Mouse (Mus musculus) MEL (cell line): ENCODE data around the gene Fam222a. TPM values are rescaled to one million over a fixed set of nuclear protein-coding genes. Genes with fewer than 3 reads are reported as not detected.

ENCODE experiments used
- DNase-seq: peaks from one replicate; pipeline ENCODE4 v3.0.0; 2011; ENCODE audit warnings: low read depth, low spot score
- H3K27ac ChIP-seq: 2 replicates; pipeline ENCODE4 v1.5.1; 2012; ENCODE audit warnings: low read depth, mild to moderate bottlenecking, control low read depth, low read length, moderate library complexity; ENCODE audit not compliant: control insufficient read depth
- H3K27me3 ChIP-seq, 2 experiments: fragments of 150-350 bp in 1 of 2; sonication (generic) in 1 of 2; 2 replicates each; pipeline ENCODE4 v1.6.1; 2012; ENCODE audit warnings: low read length in 2 of 2, mild to moderate bottlenecking in 2 of 2, improper control_type of control experiment in 1 of 2, moderate library complexity in 1 of 2; ENCODE audit not compliant: insufficient read depth in 2 of 2, control insufficient read depth in 1 of 2
- H3K36me3 ChIP-seq, 2 experiments: 2 replicates each; pipeline ENCODE4 v1.6.1; 2012 to 2014; ENCODE audit warnings: low read length in 2 of 2, improper control_type of control experiment in 1 of 2, inconsistent platforms in 1 of 2, mild to moderate bottlenecking in 1 of 2; ENCODE audit not compliant: insufficient read depth in 2 of 2, control insufficient read depth in 1 of 2
- H3K4me1 ChIP-seq, 2 experiments: fragments of 150-350 bp in 1 of 2; sonication (generic) in 1 of 2; 2 replicates each; pipeline ENCODE4 v1.6.1; 2012; ENCODE audit warnings: low read length in 2 of 2, improper control_type of control experiment in 1 of 2, mild to moderate bottlenecking in 1 of 2; ENCODE audit not compliant: insufficient read depth in 2 of 2, control insufficient read depth in 1 of 2
- H3K4me3 ChIP-seq, 2 experiments: fragments of 150-350 bp in 1 of 2; sonication (generic) in 1 of 2; 2 replicates each; pipeline ENCODE4 v1.5.1; 2012; ENCODE audit warnings: low read depth in 2 of 2, low read length in 2 of 2, mild to moderate bottlenecking in 2 of 2, moderate library complexity in 2 of 2, control low read depth in 1 of 2, improper control_type of control experiment in 1 of 2; ENCODE audit not compliant: control insufficient read depth in 1 of 2, insufficient read depth in 1 of 2
- H3K79me2 ChIP-seq: 2 replicates; pipeline ENCODE4 v1.6.1; 2012; ENCODE audit warnings: mild to moderate bottlenecking, low read length, moderate library complexity; ENCODE audit not compliant: control insufficient read depth, poor library complexity, insufficient read depth
- H3K9ac ChIP-seq: 2 replicates; pipeline ENCODE4 v1.6.1; 2012; ENCODE audit warnings: low read depth, mild to moderate bottlenecking, control low read depth, low read length, moderate library complexity; ENCODE audit not compliant: control insufficient read depth, poor library complexity, severe bottlenecking
- H3K9me3 ChIP-seq: fragments of 150-350 bp; sonication (generic); replicated peaks from 2 replicates; pipeline ENCODE4 v1.6.1; 2012; ENCODE audit warnings: mild to moderate bottlenecking, low read length, improper control_type of control experiment, moderate library complexity; ENCODE audit not compliant: insufficient read depth
- BHLHE40 ChIP-seq: IDR thresholded peaks from 2 replicates; pipeline ENCODE4 v1.6.1; 2012; ENCODE audit warnings: low read depth, mild to moderate bottlenecking, inconsistent platforms, low read length, improper control_type of control experiment, borderline replicate concordance
- CHD1 ChIP-seq: IDR thresholded peaks from 2 replicates; pipeline ENCODE4 v1.6.1; 2012; ENCODE audit warnings: low read depth, mild to moderate bottlenecking, inconsistent platforms, low read length, improper control_type of control experiment
- CHD2 ChIP-seq: IDR thresholded peaks from 2 replicates; pipeline ENCODE4 v1.6.1; 2011; ENCODE audit warnings: low read length, improper control_type of control experiment
- CTCF ChIP-seq, 3 experiments: IDR thresholded peaks in 2 of 3; conservative IDR thresholded peaks in 1 of 3; 2 replicates each; pipeline ENCODE4 v1.5.1; 2011 to 2012; ENCODE audit warnings: low read length in 3 of 3, low read depth in 2 of 3, mild to moderate bottlenecking in 2 of 3, improper control_type of control experiment in 1 of 3, inconsistent platforms in 1 of 3, mixed read lengths in 1 of 3, moderate library complexity in 1 of 3; ENCODE audit not compliant: control insufficient read depth in 1 of 3, insufficient read depth in 1 of 3, poor library complexity in 1 of 3, severe bottlenecking in 1 of 3
- E2F4 ChIP-seq: IDR thresholded peaks from 2 replicates; pipeline ENCODE4 v1.6.1; 2011; ENCODE audit warnings: low read depth, low read length, improper control_type of control experiment, borderline replicate concordance
- ELF1 ChIP-seq: IDR thresholded peaks from 2 replicates; pipeline ENCODE4 v1.6.1; 2014; ENCODE audit warnings: low read depth, mild to moderate bottlenecking, inconsistent platforms, low read length, improper control_type of control experiment, moderate library complexity
- EP300 ChIP-seq, 2 experiments: IDR thresholded peaks; 2 replicates each; pipeline ENCODE4 v1.6.1; 2011; ENCODE audit warnings: improper control_type of control experiment in 2 of 2, low read length in 2 of 2, low read depth in 1 of 2, mild to moderate bottlenecking in 1 of 2
- ETS1 ChIP-seq: IDR thresholded peaks from 2 replicates; pipeline ENCODE4 v1.6.1; 2012; ENCODE audit warnings: low read depth, mild to moderate bottlenecking, inconsistent platforms, low read length, improper control_type of control experiment, moderate library complexity
- GABPA ChIP-seq: IDR thresholded peaks from 2 replicates; pipeline ENCODE4 v1.6.1; 2012; ENCODE audit warnings: low read depth, mild to moderate bottlenecking, inconsistent platforms, low read length, improper control_type of control experiment, moderate library complexity
- GATA1 ChIP-seq: IDR thresholded peaks from 2 replicates; pipeline ENCODE4 v1.6.1; 2011; ENCODE audit warnings: low read depth, low read length, improper control_type of control experiment
- HCFC1 ChIP-seq: IDR thresholded peaks from 2 replicates; pipeline ENCODE4 v1.6.1; 2012; ENCODE audit warnings: low read depth, mild to moderate bottlenecking, inconsistent platforms, low read length, improper control_type of control experiment, moderate library complexity
- JUND ChIP-seq: IDR thresholded peaks from 2 replicates; pipeline ENCODE4 v1.6.1; 2011; ENCODE audit warnings: low read depth, mild to moderate bottlenecking, improper control_type of control experiment, low read length
- KAT2A ChIP-seq: conservative IDR thresholded peaks from 2 replicates; pipeline ENCODE4 v1.6.1; 2012; ENCODE audit warnings: low read depth, low read length, improper control_type of control experiment, inconsistent platforms
- MAFK ChIP-seq: IDR thresholded peaks from 2 replicates; pipeline ENCODE4 v1.6.1; 2011; ENCODE audit warnings: low read depth, mild to moderate bottlenecking, low read length, improper control_type of control experiment, borderline replicate concordance
- MAX ChIP-seq: IDR thresholded peaks from 2 replicates; pipeline ENCODE4 v1.6.1; 2011; ENCODE audit warnings: low read length, improper control_type of control experiment
- MEF2A ChIP-seq: IDR thresholded peaks from 2 replicates; pipeline ENCODE4 v1.6.1; 2014; ENCODE audit warnings: low read depth, mild to moderate bottlenecking, inconsistent platforms, low read length, improper control_type of control experiment; ENCODE audit not compliant: poor library complexity, insufficient replicate concordance, severe bottlenecking; ENCODE audit errors: extremely low read depth
- MXI1 ChIP-seq: IDR thresholded peaks from 2 replicates; pipeline ENCODE4 v1.6.1; 2011; ENCODE audit warnings: mild to moderate bottlenecking, low read depth, low read length, improper control_type of control experiment
- MYB ChIP-seq: IDR thresholded peaks from 2 replicates; pipeline ENCODE4 v1.6.1; 2011; ENCODE audit warnings: mild to moderate bottlenecking, low read depth, low read length, improper control_type of control experiment
- NELFE ChIP-seq: IDR thresholded peaks from 2 replicates; pipeline ENCODE4 v1.6.1; 2011; ENCODE audit warnings: low read depth, low read length, improper control_type of control experiment
- NRF1 ChIP-seq: IDR thresholded peaks from 2 replicates; pipeline ENCODE4 v1.6.1; 2014; ENCODE audit warnings: low read depth, mild to moderate bottlenecking, inconsistent platforms, low read length, improper control_type of control experiment, moderate library complexity; ENCODE audit not compliant: poor library complexity, insufficient read depth, severe bottlenecking
- POLR2A ChIP-seq, 2 experiments: IDR thresholded peaks; 2 replicates each; pipeline ENCODE4 v1.6.1; 2011 to 2012; ENCODE audit warnings: low read length in 2 of 2, mild to moderate bottlenecking in 2 of 2, control low read depth in 1 of 2, improper control_type of control experiment in 1 of 2, low read depth in 1 of 2, moderate library complexity in 1 of 2; ENCODE audit not compliant: control insufficient read depth in 1 of 2, insufficient read depth in 1 of 2, poor library complexity in 1 of 2
- POLR2AphosphoS2 ChIP-seq: IDR thresholded peaks from 2 replicates; pipeline ENCODE4 v1.6.1; 2011; ENCODE audit warnings: low read length, improper control_type of control experiment
- POLR2AphosphoS5 ChIP-seq: IDR thresholded peaks from 2 replicates; pipeline ENCODE4 v1.6.1; 2012; ENCODE audit warnings: low read depth, borderline replicate concordance, mild to moderate bottlenecking, inconsistent platforms, low read length, moderate library complexity, mixed read lengths
- RAD21 ChIP-seq: IDR thresholded peaks from 2 replicates; pipeline ENCODE4 v1.6.1; 2011; ENCODE audit warnings: mild to moderate bottlenecking, low read depth, low read length, improper control_type of control experiment
- RCOR1 ChIP-seq: IDR thresholded peaks from 2 replicates; pipeline ENCODE4 v1.6.1; 2012; ENCODE audit warnings: low read depth, mild to moderate bottlenecking, inconsistent platforms, low read length, improper control_type of control experiment
- SIN3A ChIP-seq: IDR thresholded peaks from 2 replicates; pipeline ENCODE4 v1.6.1; 2012; ENCODE audit warnings: low read length, improper control_type of control experiment, inconsistent platforms
- TAL1 ChIP-seq: IDR thresholded peaks from 2 replicates; pipeline ENCODE4 v1.6.1; 2012; ENCODE audit warnings: mild to moderate bottlenecking, inconsistent platforms, low read length, moderate library complexity, mixed read lengths
- TBP ChIP-seq: IDR thresholded peaks from 2 replicates; pipeline ENCODE4 v1.8.0; 2011; ENCODE audit warnings: low read depth, low read length, improper control_type of control experiment
- TCF12 ChIP-seq: IDR thresholded peaks from 2 replicates; pipeline ENCODE4 v1.6.1; 2014; ENCODE audit warnings: low read depth, mild to moderate bottlenecking, inconsistent platforms, low read length, improper control_type of control experiment, moderate library complexity
- UBTF ChIP-seq: IDR thresholded peaks from 2 replicates; pipeline ENCODE4 v1.6.1; 2012; ENCODE audit warnings: low read depth, mild to moderate bottlenecking, inconsistent platforms, low read length, improper control_type of control experiment, moderate library complexity, borderline replicate concordance; ENCODE audit not compliant: insufficient read depth
- USF1 ChIP-seq: IDR thresholded peaks from 2 replicates; pipeline ENCODE4 v1.6.1; 2014; ENCODE audit warnings: low read depth, mild to moderate bottlenecking, inconsistent platforms, low read length, improper control_type of control experiment, moderate library complexity
- USF2 ChIP-seq, 2 experiments: IDR thresholded peaks; 2 replicates each; pipeline ENCODE4 v1.6.1; 2011 to 2012; ENCODE audit warnings: improper control_type of control experiment in 2 of 2, low read length in 2 of 2, borderline replicate concordance in 1 of 2, inconsistent platforms in 1 of 2, low read depth in 1 of 2, mild to moderate bottlenecking in 1 of 2; ENCODE audit not compliant: insufficient read depth in 1 of 2
- ZC3H11A ChIP-seq: IDR thresholded peaks from 2 replicates; pipeline ENCODE4 v1.6.1; 2012; ENCODE audit warnings: low read depth, mild to moderate bottlenecking, inconsistent platforms, low read length, improper control_type of control experiment
- ZKSCAN1 ChIP-seq: IDR thresholded peaks from 2 replicates; pipeline ENCODE4 v1.6.1; 2012; ENCODE audit warnings: low read depth, mild to moderate bottlenecking, inconsistent platforms, low read length, improper control_type of control experiment, moderate library complexity
- ZMIZ1 ChIP-seq: IDR thresholded peaks from 2 replicates; pipeline ENCODE4 v1.6.1; 2012; ENCODE audit warnings: low read depth, mild to moderate bottlenecking, inconsistent platforms, low read length, improper control_type of control experiment, moderate library complexity
- ZNF384 ChIP-seq: IDR thresholded peaks from 2 replicates; pipeline ENCODE4 v1.6.1; 2012; ENCODE audit warnings: low read depth, mild to moderate bottlenecking, inconsistent platforms, low read length, improper control_type of control experiment
- polyA plus RNA-seq, 2 experiments: library from polyadenylated mRNA; stranded (reverse) in 1 of 2; unstranded in 1 of 2; fragments of >175 nt in 1 of 2; fragments of >200 nt in 1 of 2; gene quantifications; 2 replicates each; pipeline versions ENCODE4 v1.2.1 to v1.2.4; 2012; ENCODE audit warnings: low replicate concordance in 2 of 2, low read depth in 1 of 2; ENCODE audit not compliant: insufficient read length in 2 of 2, insufficient read depth in 1 of 2, missing spikeins in 1 of 2
- total RNA-seq: library from RNA; depleted of rRNA; stranded (reverse); fragments of 300-350 nt; gene quantifications from 2 replicates; pipeline ENCODE4 v1.2.3, GENCODE M21; 2012

The Fam222a gene
- total and polyA plus RNA-seq, 3 experiments: 0.27 to 0.70 TPM; not detected in 1

DNA sequence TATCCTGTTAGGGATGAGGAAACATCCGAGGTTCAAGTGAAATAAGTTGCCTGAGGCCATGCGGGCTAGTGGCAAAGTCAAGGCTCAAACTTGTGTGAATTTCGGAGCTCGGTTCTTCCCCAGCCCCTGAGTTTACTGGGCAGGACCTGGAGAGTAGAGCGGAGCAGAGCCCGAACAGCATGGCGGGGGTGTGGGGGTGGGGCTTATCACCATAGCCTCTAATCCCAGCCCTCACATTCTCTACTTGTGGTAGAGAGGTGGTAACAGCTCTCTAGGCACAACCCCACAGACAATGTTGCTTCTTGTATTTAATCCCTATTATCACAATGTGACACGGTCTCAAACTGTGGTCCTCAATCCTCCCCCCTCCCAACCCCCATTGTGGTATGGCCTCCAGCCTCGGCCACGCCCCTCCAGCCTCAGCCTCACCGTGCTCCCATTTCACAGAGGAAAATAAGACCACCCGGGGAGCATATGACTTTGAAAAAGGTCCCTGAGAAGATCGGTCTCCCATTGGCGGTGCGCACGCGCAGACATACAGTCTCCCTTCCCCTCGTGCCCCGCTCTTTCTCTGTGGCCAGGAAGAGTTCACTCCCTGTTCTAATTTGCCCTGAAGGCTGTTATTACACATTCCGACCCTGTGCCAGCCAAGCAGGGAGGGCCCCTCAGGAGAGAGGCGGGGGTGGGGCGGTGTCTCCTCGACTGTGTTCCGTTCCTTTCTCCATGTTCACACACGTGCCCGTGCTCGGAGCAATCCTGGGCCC is 79.6 kb downstream of the Fam222a start:
- Histone ChIP-seq H3K9me3 (no peaks in the 10 kb centered on the region), H3K36me3 (peaks cover 0 to 3% of the 10 kb centered on the region in 2 experiments; a peak in 2 of 4 replicates), H3K9ac (peak overlapping the region; percentile 70), H3K79me2 (no peaks in the 10 kb centered on the region), H3K27ac (peak overlapping the region; percentile 74), H3K4me3 (peak overlapping the region; percentile 42 to 56), H3K4me1 (peaks cover 0 to 8% of the 10 kb centered on the region in 2 experiments; a peak in 1 of 4 replicates), H3K27me3 (no peaks in the 10 kb centered on the region)
- peak; percentile 84 for DNase-seq
- no peak for TF ChIP-seq CHD2
- peak; percentile 35; the same call in 1 of the 2 replicates for TF ChIP-seq TBP
- no peak for TF ChIP-seq UBTF
- TF ChIP-seq POLR2AphosphoS5: no peak
- no peak for TF ChIP-seq KAT2A
- TF ChIP-seq SIN3A: peak; percentile 71
- no peak for TF ChIP-seq MYB
- TF ChIP-seq ZMIZ1: no peak
- TF ChIP-seq USF1: no peak
- peak in 1 of 2 experiments; percentile 58; a peak in 2 of 4 replicates for TF ChIP-seq POLR2A (IDR thresholded peaks at IDR 0.05; ENCODE audit: control insufficient read depth in 1 of 2, insufficient read depth in 1 of 2, low read depth in 1 of 2, low read length in 2 of 2, poor library complexity in 1 of 2)
- peak; percentile 41 for TF ChIP-seq NELFE
- no peak for TF ChIP-seq CTCF (IDR thresholded peaks at IDR 0.05 in 2 of 3, conservative IDR thresholded peaks at IDR 0.05 in 1 of 3; ENCODE audit: control insufficient read depth in 1 of 3, insufficient read depth in 1 of 3, low read depth in 2 of 3, low read length in 3 of 3, poor library complexity in 1 of 3, severe bottlenecking in 1 of 3)
- TF ChIP-seq RCOR1: no peak
- TF ChIP-seq RAD21: no peak
- no peak for TF ChIP-seq EP300 (IDR thresholded peaks at IDR 0.05; ENCODE audit: low read depth in 1 of 2, low read length in 2 of 2)
- peak; percentile 99 for TF ChIP-seq CHD1
- no peak; the same call in 1 of the 2 replicates for TF ChIP-seq HCFC1
- TF ChIP-seq TAL1: no peak
- TF ChIP-seq ZNF384: no peak
- TF ChIP-seq NRF1: peak; percentile 72
- TF ChIP-seq USF2 (IDR thresholded peaks at IDR 0.05; ENCODE audit: borderline replicate concordance in 1 of 2, insufficient read depth in 1 of 2, low read depth in 1 of 2, low read length in 2 of 2): no peak
- no peak for TF ChIP-seq E2F4
- TF ChIP-seq POLR2AphosphoS2: no peak
- no peak for TF ChIP-seq GABPA
- TF ChIP-seq ZKSCAN1: no peak
- TF ChIP-seq MXI1: no peak; the same call in 1 of the 2 replicates
- TF ChIP-seq MAX: peak; percentile 60
- no peak for TF ChIP-seq ELF1
- TF ChIP-seq GATA1: peak; percentile 26; the same call in 1 of the 2 replicates
- TF ChIP-seq MAFK: no peak
- TF ChIP-seq TCF12: no peak
- no peak for TF ChIP-seq ZC3H11A
- TF ChIP-seq BHLHE40: peak; percentile 7; the same call in 1 of the 2 replicates
- no peak for TF ChIP-seq JUND
- no peak for TF ChIP-seq ETS1
- TF ChIP-seq MEF2A: no peak
